In the genomic region with DNA sequence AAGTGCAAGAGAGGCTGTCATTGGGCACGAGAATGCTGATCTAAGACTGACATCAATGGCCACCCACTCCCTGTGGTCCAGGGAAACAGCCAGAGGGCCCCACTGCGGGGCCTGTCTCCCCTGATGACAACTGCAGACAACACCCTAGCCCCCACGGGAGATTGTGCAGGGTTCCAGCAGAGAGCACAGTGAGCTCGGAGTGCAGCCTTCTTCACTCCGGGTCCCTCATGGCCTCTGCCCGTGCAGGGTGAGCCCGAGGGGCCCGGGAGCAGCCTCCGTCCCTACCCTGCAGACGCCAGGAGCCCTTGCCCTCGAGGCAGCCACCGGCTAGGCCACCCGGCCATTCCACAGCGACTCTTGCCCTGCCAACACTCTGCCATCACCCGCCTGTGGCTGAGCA, we compare ENCODE assay signal across 28 mouse cellular contexts.
"Had no signal": no experiment of that assay in that cellular context is flagged by ENCODE, and none has a peak within 500 bp of the region (broad histone marks: within the 10 kb centered on the region; RNA-seq: fewer than 3 reads in every experiment).

No protein-coding gene starts in this region.

- DNase-seq: cerebellum, adult 2 months; cerebellum, adult 8-10 months; cerebellum, adult 9-10 months; cerebellum, adult 9-11 months; cerebellum, postnatal 10 days; cerebellum, postnatal 14 days; cerebellum, postnatal 25 days; cerebellum, postnatal 36 days; embryo, embryonic 11 days; forebrain, postnatal 0 days; gastrocnemius, adult 2 months; gastrocnemius, postnatal 10 days; gastrocnemius, postnatal 14 days; gastrocnemius, postnatal 25 days; gastrocnemius, postnatal 36 days; heart, adult 18-20 months; heart, adult 2 months had no signal

- ATAC-seq: forebrain, embryonic 13.5 days; forebrain, embryonic 14.5 days; forebrain, embryonic 15.5 days; forebrain, embryonic 16.5 days; forebrain, postnatal 0 days had no signal

- H3K27ac ChIP-seq: embryonic facial prominence, embryonic 10.5 days; embryonic facial prominence, embryonic 12.5 days; embryonic facial prominence, embryonic 13.5 days; embryonic facial prominence, embryonic 15.5 days; forebrain, embryonic 10.5 days; forebrain, embryonic 12.5 days; forebrain, embryonic 13.5 days; forebrain, embryonic 15.5 days; gastrocnemius, adult 2 months; heart, adult 2 months had no signal

- H3K4me1 ChIP-seq: embryonic facial prominence, embryonic 10.5 days; embryonic facial prominence, embryonic 12.5 days; embryonic facial prominence, embryonic 15.5 days; forebrain, embryonic 10.5 days; forebrain, embryonic 12.5 days; forebrain, embryonic 13.5 days; forebrain, embryonic 15.5 days had no signal

- H3K4me3 ChIP-seq: embryonic facial prominence, embryonic 10.5 days; embryonic facial prominence, embryonic 12.5 days; embryonic facial prominence, embryonic 13.5 days; embryonic facial prominence, embryonic 15.5 days; erythroblast, embryonic 14.5 days; forebrain, embryonic 10.5 days; forebrain, embryonic 12.5 days; forebrain, embryonic 13.5 days; forebrain, embryonic 15.5 days; gastrocnemius, adult 2 months; heart, adult 2 months had no signal

- H3K36me3 ChIP-seq: embryonic facial prominence, embryonic 10.5 days; embryonic facial prominence, embryonic 12.5 days; embryonic facial prominence, embryonic 13.5 days; embryonic facial prominence, embryonic 15.5 days; forebrain, embryonic 10.5 days; forebrain, embryonic 12.5 days; forebrain, embryonic 15.5 days had no signal

- H3K9ac ChIP-seq: embryonic facial prominence, embryonic 12.5 days; embryonic facial prominence, embryonic 13.5 days; embryonic facial prominence, embryonic 15.5 days; forebrain, embryonic 12.5 days; forebrain, embryonic 13.5 days; forebrain, embryonic 15.5 days; forebrain, postnatal 0 days had no signal

- H3K9me3 ChIP-seq: embryonic facial prominence, embryonic 10.5 days; embryonic facial prominence, embryonic 12.5 days; embryonic facial prominence, embryonic 13.5 days; embryonic facial prominence, embryonic 15.5 days; forebrain, embryonic 12.5 days; forebrain, embryonic 13.5 days; forebrain, embryonic 15.5 days had no signal

- H3K27me3 ChIP-seq: embryonic facial prominence, embryonic 12.5 days; embryonic facial prominence, embryonic 13.5 days; embryonic facial prominence, embryonic 15.5 days; forebrain, embryonic 12.5 days; forebrain, embryonic 13.5 days; forebrain, embryonic 15.5 days had no signal

- H3K4me2 ChIP-seq: embryonic facial prominence, embryonic 12.5 days; embryonic facial prominence, embryonic 13.5 days; embryonic facial prominence, embryonic 15.5 days; forebrain, embryonic 12.5 days; forebrain, embryonic 13.5 days; forebrain, embryonic 15.5 days had no signal
